Mouse (Mus musculus): ENCODE results near the gene Adcy6. TPM values are rescaled to one million over a fixed set of nuclear protein-coding genes. Genes with fewer than 3 reads are reported as not detected.
A peak's percentile ranks its signal among the peaks of the same experiment; 100 is the strongest.

Adcy6 gene
- polyA plus RNA-seq, 1 experiment from 2014 or later: 6.6 TPM

DNA sequence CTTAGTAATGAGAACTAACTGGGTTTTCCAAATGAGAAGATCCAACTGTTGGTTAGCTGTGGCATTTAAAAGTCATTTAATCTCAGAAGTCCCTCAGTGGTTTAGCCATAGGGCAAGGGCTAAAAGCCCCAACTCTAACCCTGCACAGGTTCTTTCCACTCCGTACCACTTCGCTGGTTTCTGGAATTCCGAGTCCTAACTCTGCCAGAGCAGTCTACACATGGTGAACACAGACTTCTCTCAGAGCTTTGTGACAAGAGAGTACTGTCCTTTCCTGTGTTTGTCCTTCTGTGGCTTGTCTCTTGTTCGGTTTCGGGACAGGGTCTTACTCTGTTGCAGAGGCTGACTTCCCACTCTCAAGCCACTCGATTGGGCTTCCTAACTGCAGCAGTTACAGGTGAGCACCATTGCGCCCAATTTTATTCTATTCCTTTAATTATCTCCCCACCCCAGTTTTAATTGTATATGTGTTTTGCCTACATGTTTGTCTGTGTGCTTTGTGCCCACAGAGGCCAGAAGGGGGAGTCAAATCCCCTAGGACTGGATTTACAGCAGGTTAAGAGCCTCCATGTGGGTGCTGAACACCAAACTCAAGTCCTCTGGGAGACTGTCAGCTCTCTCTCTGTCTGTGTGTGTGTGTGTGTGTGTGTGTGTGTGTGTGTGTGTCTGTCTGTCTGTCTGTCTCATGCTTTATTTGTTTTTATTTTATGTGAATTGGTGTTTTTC lies 16.8 kb upstream of the Adcy6 start:
- H3K9me3 ChIP-seq (replicated peaks): no peaks in the 10 kb centered on the region
- no peak overlapping the region for H3K4me2 ChIP-seq
- H3K27me3 ChIP-seq: peaks cover 96% of the 10 kb centered on the region
- no peak overlapping the region for H3K9ac ChIP-seq
- H3K36me3 ChIP-seq (replicated peaks): no peaks in the 10 kb centered on the region
- H3K4me1 ChIP-seq (replicated peaks): peaks cover 11% of the 10 kb centered on the region
- H3K27ac ChIP-seq (replicated peaks): no peak overlapping the region
- no peak for ATAC-seq (ENCODE audit: insufficient read depth)
- no peak overlapping the region for H3K4me3 ChIP-seq (replicated peaks)
- WGBS (ENCODE audit: insufficient replicate concordance): 59% methylated on average over 7 of the region's 7 CpGs

DNA sequence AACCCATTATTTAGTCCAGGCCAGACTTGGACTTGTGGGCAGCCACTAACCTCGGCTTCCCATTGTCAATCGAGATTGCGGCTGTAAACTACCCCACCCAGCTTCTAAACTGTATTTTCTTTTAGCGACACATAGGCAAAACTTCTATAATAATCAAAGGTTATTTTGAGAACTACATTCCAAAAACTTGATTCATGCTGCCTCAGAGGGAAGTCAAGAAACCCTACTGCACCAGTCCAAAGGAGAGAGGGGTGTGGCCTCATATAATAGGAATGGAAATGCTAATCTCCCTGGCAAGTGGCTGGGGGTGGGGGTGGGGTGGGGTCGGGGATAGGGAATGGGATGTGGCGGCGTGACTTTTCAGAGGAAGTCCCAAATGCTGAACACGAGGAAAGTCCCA lies 16.2 kb upstream of the Adcy6 start:
- H3K4me2 ChIP-seq: no peak overlapping the region
- H3K4me1 ChIP-seq (replicated peaks): peaks cover 9% of the 10 kb centered on the region
- H3K36me3 ChIP-seq (replicated peaks): no peaks in the 10 kb centered on the region
- no peaks in the 10 kb centered on the region for H3K9me3 ChIP-seq (replicated peaks)
- H3K27ac ChIP-seq (replicated peaks): no peak overlapping the region
- 24% methylated on average over 8 of the region's 8 CpGs for WGBS (ENCODE audit: insufficient replicate concordance)
- no peak overlapping the region for H3K9ac ChIP-seq
- no peak overlapping the region for H3K4me3 ChIP-seq (replicated peaks)
- H3K27me3 ChIP-seq: peaks cover 95% of the 10 kb centered on the region
- ATAC-seq (ENCODE audit: insufficient read depth): no peak

DNA sequence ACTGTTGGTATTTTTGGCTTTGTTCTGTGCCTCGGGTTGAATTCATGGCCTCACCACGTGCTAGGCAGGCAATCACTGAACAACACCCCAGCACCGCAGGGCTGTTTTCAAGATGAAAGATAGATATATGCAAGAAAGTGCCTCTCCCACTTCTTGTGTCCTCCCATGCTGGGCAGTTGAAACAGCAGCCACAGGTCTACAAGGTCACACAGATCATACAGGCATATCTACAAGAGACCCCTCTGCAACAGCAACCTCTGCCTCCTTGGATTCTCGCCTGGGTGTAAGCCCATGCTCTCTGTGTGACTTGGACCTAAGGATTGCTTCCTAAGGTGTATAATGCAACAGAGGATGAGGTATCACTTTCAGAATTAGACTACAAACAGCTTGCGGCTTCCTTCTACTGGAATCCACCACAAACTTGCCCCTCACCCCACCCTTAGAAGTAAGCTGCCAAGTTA lies 13.5 kb upstream of the Adcy6 start:
- Histone ChIP-seq H3K4me1 (replicated peaks) (no peaks in the 10 kb centered on the region), H3K9me3 (replicated peaks) (no peaks in the 10 kb centered on the region), H3K4me3 (replicated peaks) (no peak overlapping the region), H3K36me3 (replicated peaks) (no peaks in the 10 kb centered on the region), H3K4me2 (no peak overlapping the region), H3K27me3 (peaks cover 89% of the 10 kb centered on the region), H3K9ac (no peak overlapping the region), H3K27ac (replicated peaks) (no peak overlapping the region)
- ATAC-seq (ENCODE audit: insufficient read depth): no peak
- WGBS (ENCODE audit: insufficient replicate concordance): 35% methylated on average over 5 of the region's 5 CpGs

DNA sequence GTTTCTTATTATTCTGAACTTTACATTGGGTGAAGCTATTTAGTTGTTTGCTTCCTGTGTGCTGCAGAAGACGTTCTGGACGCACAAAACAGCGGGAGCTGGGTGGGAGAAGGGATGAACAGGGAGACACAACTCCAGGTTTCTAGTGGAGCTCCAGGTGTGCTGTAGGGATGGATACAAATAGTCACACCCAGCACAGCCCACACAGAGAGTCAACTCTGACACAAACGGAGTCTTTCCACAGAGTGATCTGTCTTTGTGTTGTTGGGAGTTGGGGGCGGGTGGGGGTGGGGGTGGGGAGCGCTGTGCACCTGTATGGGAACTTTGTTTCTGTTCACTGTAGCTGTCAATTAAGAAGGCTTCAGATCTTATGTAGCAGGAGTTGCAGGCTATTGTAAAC lies 12.8 kb upstream of the Adcy6 start:
- Histone ChIP-seq H3K4me3 (replicated peaks) (no peak overlapping the region), H3K27ac (replicated peaks) (no peak overlapping the region), H3K9me3 (replicated peaks) (no peaks in the 10 kb centered on the region), H3K9ac (no peak overlapping the region), H3K4me1 (replicated peaks) (no peaks in the 10 kb centered on the region), H3K27me3 (peaks cover 87% of the 10 kb centered on the region), H3K4me2 (no peak overlapping the region), H3K36me3 (replicated peaks) (no peaks in the 10 kb centered on the region)
- no peak for ATAC-seq (ENCODE audit: insufficient read depth)
- 28% methylated on average over 6 of the region's 6 CpGs for WGBS (ENCODE audit: insufficient replicate concordance)

DNA sequence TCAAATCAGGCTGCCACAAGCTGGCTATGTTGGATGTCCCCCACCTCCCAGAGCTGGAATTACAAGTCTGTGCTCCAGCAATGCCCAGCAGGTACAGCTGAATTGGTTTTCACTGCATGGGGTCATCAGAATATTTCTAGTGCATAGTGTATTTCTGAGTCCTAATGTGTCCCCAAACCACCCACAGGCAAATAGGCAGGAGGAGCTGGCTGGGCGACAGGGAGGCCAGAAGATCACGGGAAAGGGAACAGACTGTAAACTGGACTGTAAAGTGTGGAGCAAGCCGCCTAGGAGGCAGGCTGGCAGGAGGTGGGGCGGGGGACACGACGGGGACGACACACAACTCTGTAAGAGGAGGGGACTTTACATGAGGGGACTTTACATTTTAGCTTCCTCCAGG lies 12.3 kb upstream of the Adcy6 start:
- Histone ChIP-seq H3K4me1 (replicated peaks) (peaks cover 2% of the 10 kb centered on the region; the same call in 1 of the 2 replicates), H3K9me3 (replicated peaks) (no peaks in the 10 kb centered on the region), H3K9ac (no peak overlapping the region), H3K27ac (replicated peaks) (no peak overlapping the region), H3K27me3 (peaks cover 87% of the 10 kb centered on the region), H3K4me2 (no peak overlapping the region), H3K36me3 (replicated peaks) (no peaks in the 10 kb centered on the region), H3K4me3 (replicated peaks) (no peak overlapping the region)
- 8% methylated on average over 7 of the region's 7 CpGs for WGBS (ENCODE audit: insufficient replicate concordance)
- ATAC-seq (ENCODE audit: insufficient read depth): no peak

DNA sequence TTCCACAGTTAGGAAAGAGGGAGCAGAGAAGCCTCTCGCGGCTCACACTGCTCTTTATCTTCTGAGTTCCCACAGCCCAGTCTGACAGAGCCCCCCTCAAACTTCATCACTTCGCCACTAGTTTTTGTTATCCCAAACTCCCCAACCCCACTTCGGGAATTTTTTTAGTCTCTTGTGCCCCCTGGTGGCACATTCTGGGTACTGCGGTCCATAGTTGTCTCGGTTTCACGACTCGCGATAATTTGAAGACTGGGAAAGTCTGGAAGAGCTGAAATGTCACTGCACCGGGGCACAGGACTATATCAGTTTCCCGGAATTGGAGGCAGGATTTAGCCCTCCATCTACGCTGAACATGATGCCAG lies 7.3 kb upstream of the Adcy6 start:
- H3K4me1 ChIP-seq (replicated peaks): peaks cover 9% of the 10 kb centered on the region
- under 1% methylated on average over 12 of the region's 12 CpGs for WGBS (ENCODE audit: insufficient replicate concordance)
- H3K4me3 ChIP-seq (replicated peaks): no peak overlapping the region
- no peaks in the 10 kb centered on the region for H3K36me3 ChIP-seq (replicated peaks)
- H3K4me2 ChIP-seq: peak overlapping the region; percentile 46
- no peak overlapping the region for H3K9ac ChIP-seq
- peak; percentile 32; the same call in 1 of the 2 replicates for ATAC-seq (ENCODE audit: insufficient read depth)
- H3K27ac ChIP-seq (replicated peaks): no peak overlapping the region
- no peaks in the 10 kb centered on the region for H3K9me3 ChIP-seq (replicated peaks)
- H3K27me3 ChIP-seq: peaks cover 49% of the 10 kb centered on the region

DNA sequence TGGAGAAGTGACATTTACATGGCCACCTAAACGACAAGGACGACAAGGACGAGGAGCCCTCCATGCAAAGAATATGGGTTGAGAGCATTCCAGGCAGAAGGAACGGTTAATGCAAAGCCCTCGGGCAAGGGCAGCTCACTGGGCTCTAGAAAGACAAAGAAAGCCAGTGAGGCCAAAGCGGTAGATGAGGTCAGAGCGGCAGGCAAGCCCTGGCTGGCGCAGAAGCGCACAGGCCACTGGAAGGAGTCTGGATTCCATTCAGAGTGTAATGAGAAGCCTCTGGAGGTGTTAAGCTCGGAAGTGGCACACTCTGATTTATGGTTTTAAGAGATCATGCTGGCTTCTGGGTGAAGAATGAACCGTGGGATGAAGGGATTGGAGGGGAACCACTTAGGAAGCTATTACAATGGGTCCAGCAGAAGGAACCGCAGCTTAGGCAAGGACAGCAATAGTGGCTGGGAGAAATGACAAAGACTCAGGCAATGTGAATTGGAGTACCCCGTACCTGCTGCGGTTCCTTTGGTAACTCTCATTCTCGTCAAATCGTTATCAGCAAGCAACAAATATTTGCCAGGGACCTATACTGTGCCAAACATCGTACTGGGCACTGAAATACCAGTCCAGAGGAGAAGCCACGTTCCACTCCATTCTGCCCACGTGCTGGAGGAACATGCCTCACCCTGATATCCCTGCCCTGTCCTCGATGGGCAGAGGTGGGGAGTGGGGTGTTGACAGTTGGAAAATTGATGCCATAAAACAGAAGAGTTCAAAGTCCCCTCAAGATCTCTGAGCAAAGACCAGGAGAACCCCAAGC lies 6.7 kb upstream of the Adcy6 start:
- no peak overlapping the region for H3K9ac ChIP-seq
- peak; percentile 8; the same call in 1 of the 2 replicates for ATAC-seq (ENCODE audit: insufficient read depth)
- peak overlapping the region; percentile 46 for H3K4me2 ChIP-seq
- no peak overlapping the region for H3K27ac ChIP-seq (replicated peaks)
- peaks cover 43% of the 10 kb centered on the region for H3K27me3 ChIP-seq
- no peaks in the 10 kb centered on the region for H3K9me3 ChIP-seq (replicated peaks)
- WGBS (ENCODE audit: insufficient replicate concordance): 44% methylated on average over 20 of the region's 20 CpGs
- no peaks in the 10 kb centered on the region for H3K36me3 ChIP-seq (replicated peaks)
- no peak overlapping the region for H3K4me3 ChIP-seq (replicated peaks)
- peaks cover 9% of the 10 kb centered on the region for H3K4me1 ChIP-seq (replicated peaks)

DNA sequence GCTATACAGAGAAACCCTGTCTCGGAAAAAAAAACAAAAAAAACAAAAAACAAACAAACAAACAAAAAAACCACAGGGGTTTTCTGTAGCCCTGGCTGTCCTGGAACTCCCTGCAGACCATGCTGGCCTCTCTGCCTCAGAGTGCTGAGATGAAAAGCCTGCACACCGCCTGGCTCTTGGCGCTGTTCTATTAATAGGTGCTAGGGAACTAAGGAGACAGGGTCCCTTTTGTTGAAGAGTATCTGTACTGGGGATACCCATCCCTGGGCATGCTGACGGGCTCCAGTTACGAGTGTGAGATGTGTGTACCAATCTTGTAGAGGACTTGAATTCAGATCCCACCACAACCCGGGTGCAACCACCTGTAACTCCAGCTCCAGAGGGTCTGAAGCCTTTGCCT lies 5.9 kb upstream of the Adcy6 start:
- no peak overlapping the region for H3K27ac ChIP-seq (replicated peaks)
- no peak overlapping the region for H3K4me2 ChIP-seq
- no peak for ATAC-seq (ENCODE audit: insufficient read depth)
- peaks cover 12% of the 10 kb centered on the region for H3K4me1 ChIP-seq (replicated peaks)
- 69% methylated on average over 6 of the region's 6 CpGs for WGBS (ENCODE audit: insufficient replicate concordance)
- H3K9ac ChIP-seq: no peak overlapping the region
- H3K9me3 ChIP-seq (replicated peaks): no peaks in the 10 kb centered on the region
- H3K27me3 ChIP-seq: peaks cover 42% of the 10 kb centered on the region
- no peaks in the 10 kb centered on the region for H3K36me3 ChIP-seq (replicated peaks)
- no peak overlapping the region for H3K4me3 ChIP-seq (replicated peaks)

DNA sequence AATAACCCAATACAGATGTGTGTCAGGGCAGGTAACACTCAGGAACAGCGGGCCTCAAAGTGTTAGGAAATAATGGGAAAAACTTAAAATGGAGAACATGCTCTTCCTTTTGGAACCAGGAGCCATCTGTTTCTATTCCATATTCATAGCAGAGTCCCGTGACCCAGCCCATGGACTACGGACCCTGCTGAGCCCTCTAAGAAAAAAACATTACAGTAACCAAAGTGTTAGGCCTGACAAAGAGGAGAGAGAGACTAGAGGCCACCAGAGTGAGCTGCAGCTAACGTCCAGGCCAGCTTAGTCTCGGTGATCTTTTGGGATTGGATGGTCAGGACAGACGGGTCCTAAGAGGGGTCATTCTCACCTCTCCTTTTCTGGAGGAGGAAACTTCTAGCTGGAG lies 5.1 kb upstream of the Adcy6 start:
- Histone ChIP-seq H3K27ac (replicated peaks) (no peak overlapping the region), H3K4me2 (no peak overlapping the region), H3K36me3 (replicated peaks) (no peaks in the 10 kb centered on the region), H3K9me3 (replicated peaks) (no peaks in the 10 kb centered on the region), H3K4me1 (replicated peaks) (peaks cover 20% of the 10 kb centered on the region), H3K9ac (no peak overlapping the region), H3K4me3 (replicated peaks) (no peak overlapping the region), H3K27me3 (peaks cover 42% of the 10 kb centered on the region)
- WGBS (ENCODE audit: insufficient replicate concordance): 63% methylated on average over 6 of the region's 6 CpGs
- ATAC-seq (ENCODE audit: insufficient read depth): no peak

DNA sequence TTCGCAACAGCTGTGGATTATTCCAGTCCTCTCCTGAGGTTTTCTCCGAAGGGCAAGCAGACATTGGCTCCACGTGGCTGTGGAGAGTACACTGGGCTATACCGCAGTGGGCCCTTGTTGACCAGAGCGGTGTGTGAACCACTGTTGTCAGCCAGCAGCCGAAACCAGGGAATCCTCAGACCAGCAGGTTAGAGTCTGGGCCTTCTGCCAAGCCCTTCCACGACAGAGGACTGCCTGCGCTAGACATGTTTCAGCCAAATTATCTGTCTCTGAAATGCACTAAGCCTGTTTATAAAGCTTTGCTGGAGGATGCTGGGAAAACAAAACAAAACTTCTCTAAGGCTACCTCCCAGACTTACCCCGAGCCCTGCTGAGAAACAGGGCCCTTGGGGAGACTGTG lies 4.7 kb upstream of the Adcy6 start:
- Histone ChIP-seq H3K27ac (replicated peaks) (no peak overlapping the region), H3K4me3 (replicated peaks) (no peak overlapping the region), H3K27me3 (peaks cover 44% of the 10 kb centered on the region), H3K9ac (no peak overlapping the region), H3K4me2 (no peak overlapping the region), H3K36me3 (replicated peaks) (no peaks in the 10 kb centered on the region), H3K4me1 (replicated peaks) (peaks cover 24% of the 10 kb centered on the region), H3K9me3 (replicated peaks) (no peaks in the 10 kb centered on the region)
- WGBS (ENCODE audit: insufficient replicate concordance): 68% methylated on average over 9 of the region's 9 CpGs
- ATAC-seq (ENCODE audit: insufficient read depth): no peak

DNA sequence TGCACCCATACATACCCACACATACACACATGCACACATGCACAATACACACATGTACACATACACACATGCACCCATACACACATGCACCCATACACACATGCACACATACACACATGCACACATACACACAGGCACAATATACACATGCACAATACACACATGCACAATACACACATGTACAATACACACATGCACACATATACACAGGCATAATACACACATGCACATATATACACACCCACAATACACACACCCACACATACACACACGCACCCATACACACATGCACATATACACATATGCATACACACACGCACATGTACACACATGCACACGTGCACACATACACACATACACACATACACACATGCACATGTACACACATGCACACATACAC lies 2.4 kb upstream of the Adcy6 start:
- H3K9ac ChIP-seq: no peak overlapping the region
- no peaks in the 10 kb centered on the region for H3K36me3 ChIP-seq (replicated peaks)
- H3K27ac ChIP-seq (replicated peaks): no peak overlapping the region
- H3K9me3 ChIP-seq (replicated peaks): no peaks in the 10 kb centered on the region
- 86% methylated on average over 3 of the region's 3 CpGs for WGBS (ENCODE audit: insufficient replicate concordance)
- H3K4me2 ChIP-seq: no peak overlapping the region
- H3K27me3 ChIP-seq: peaks cover 23% of the 10 kb centered on the region
- H3K4me1 ChIP-seq (replicated peaks): peaks cover 42% of the 10 kb centered on the region
- H3K4me3 ChIP-seq (replicated peaks): no peak overlapping the region
- no peak for ATAC-seq (ENCODE audit: insufficient read depth)

Data from liver, embryonic 15.5 days (tissue).